Mouse (Mus musculus) forebrain, embryonic 11.5 days (tissue): ENCODE results near the gene Exoc4. TPM values are rescaled to one million over a fixed set of nuclear protein-coding genes. Genes with fewer than 3 reads are reported as not detected.

ENCODE experiments used
- ATAC-seq: fragments of 200-750 bp; cut with Nextera tagmentation; replicated peaks from 2 replicates; pipeline ENCODE4 v1.8.0; 2017; ENCODE audit warnings: moderate TSS enrichment; ENCODE audit not compliant: low FRiP score
- DNase-seq: peaks from one replicate; pipeline ENCODE4 v3.0.0-alpha.2; 2017; ENCODE audit warnings: low spot score
- H3K27ac ChIP-seq: fragments of 300-500 bp; sonication (generic); 2 replicates; pipeline ENCODE4 v1.5.1; 2014; ENCODE audit warnings: low read depth, low read length
- H3K27me3 ChIP-seq: fragments of 300-500 bp; sonication (generic); 2 replicates; pipeline ENCODE4 v1.6.1; 2014; ENCODE audit warnings: mild to moderate bottlenecking, low read length, mixed read lengths; ENCODE audit not compliant: control insufficient read depth, insufficient read depth
- H3K36me3 ChIP-seq: fragments of 300-500 bp; sonication (generic); 2 replicates; pipeline ENCODE4 v1.6.1; 2014; ENCODE audit warnings: mild to moderate bottlenecking, low read length, moderate library complexity, mixed read lengths; ENCODE audit not compliant: control insufficient read depth, insufficient read depth
- H3K4me1 ChIP-seq: fragments of 300-500 bp; sonication (generic); replicated peaks from 2 replicates; pipeline ENCODE4 v1.6.1; 2014; ENCODE audit warnings: low read length, mixed read lengths; ENCODE audit not compliant: control insufficient read depth, insufficient read depth
- H3K4me2 ChIP-seq: fragments of 300-500 bp; sonication (generic); 2 replicates; pipeline ENCODE4 v1.6.1; 2014; ENCODE audit warnings: low read depth, mild to moderate bottlenecking, low read length, moderate library complexity, mixed read lengths; ENCODE audit not compliant: severe bottlenecking
- H3K4me3 ChIP-seq: fragments of 300-500 bp; sonication (generic); 2 replicates; pipeline ENCODE4 v1.5.1; 2014; ENCODE audit warnings: low read depth, low read length
- H3K9ac ChIP-seq: fragments of 300-500 bp; sonication (generic); 2 replicates; pipeline ENCODE4 v1.6.1; 2014; ENCODE audit warnings: low read length
- H3K9me3 ChIP-seq: fragments of 300-500 bp; sonication (generic); 2 replicates; pipeline ENCODE4 v1.6.1; 2016; ENCODE audit warnings: low read length, mixed read lengths; ENCODE audit not compliant: control insufficient read depth
- WGBS: fragments of 180-500 bp; shearing (Covaris S2); extraction: QIAGEN DNeasy Blood & Tissue Kit; methylation state at CpG from one replicate; pipeline ENCODE4 v1.1.7; 2014; 5-methylcytosine and 5-hydroxymethylcytosine counted together
- polyA plus RNA-seq: library from polyadenylated mRNA; unstranded; fragments of >200 nt; fragmentation: Nextera tagmentation; extraction: Ambion mirVana; gene quantifications from 2 replicates; pipeline ENCODE4 v1.2.1, GENCODE M21; 2014

Gene Exoc4
- polyA plus RNA-seq, 1 experiment from 2014 or later, result 41.2 TPM

DNA sequence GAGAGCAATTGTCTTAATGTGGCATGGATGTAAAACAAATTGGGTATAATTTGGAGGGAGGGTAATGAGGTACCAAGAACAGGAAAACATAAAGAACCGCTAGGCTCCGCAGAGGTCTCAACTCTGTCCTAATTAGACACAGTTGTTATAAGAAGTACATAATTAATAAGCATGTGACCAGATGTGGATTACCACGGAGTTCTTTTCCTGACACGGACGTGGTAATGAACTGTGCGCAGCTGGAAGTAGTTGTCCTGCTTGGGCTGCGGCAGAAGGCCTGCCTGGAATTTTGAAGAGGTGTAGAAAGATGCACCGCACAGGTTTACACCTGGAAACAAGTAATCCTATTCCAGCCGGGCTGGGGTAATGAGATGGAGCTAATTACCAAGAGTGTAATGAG lies 729.0 kb downstream of the Exoc4 start:
- H3K4me1 ChIP-seq, result peaks cover 17% of the 10 kb centered on the region
- no peak overlapping the region for H3K9ac ChIP-seq
- H3K27ac ChIP-seq, result no peak overlapping the region
- DNase-seq (peak; percentile 57), ATAC-seq (peak; percentile 49; the same call in 1 of the 2 replicates)
- H3K27me3 ChIP-seq, result no peaks in the 10 kb centered on the region; the same call in 1 of the 2 replicates
- no peaks in the 10 kb centered on the region for H3K9me3 ChIP-seq
- H3K36me3 ChIP-seq, result no peaks in the 10 kb centered on the region
- WGBS, result 43% methylated on average over 9 of the region's 9 CpGs
- no peak overlapping the region for H3K4me3 ChIP-seq
- H3K4me2 ChIP-seq, result 0 out of 2 replicates have a peak overlapping the region, but pooled peaks have one; percentile 11

DNA sequence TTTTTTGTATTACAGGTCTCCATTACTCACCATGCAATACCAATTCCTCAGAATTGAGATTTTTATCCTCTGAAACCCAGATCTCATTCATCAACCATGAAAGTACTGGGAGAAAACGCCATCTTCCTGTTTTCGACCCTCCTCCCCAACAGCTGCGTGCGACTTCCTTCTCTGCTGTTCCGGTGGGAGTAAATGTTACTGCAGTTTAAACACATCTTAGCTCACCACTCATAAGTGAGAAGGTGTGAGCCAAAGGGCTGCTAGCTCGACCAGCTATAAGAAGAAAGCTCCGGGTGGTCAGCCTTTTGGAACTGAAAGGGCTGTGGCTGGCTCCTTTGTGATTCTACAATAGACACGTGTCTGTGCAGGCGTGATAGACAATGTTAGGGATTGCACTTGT lies 733.8 kb downstream of the Exoc4 start:
- WGBS, result 86% methylated on average over 9 of the region's 9 CpGs
- no peaks in the 10 kb centered on the region for H3K36me3 ChIP-seq
- H3K4me2 ChIP-seq, result no peak overlapping the region

DNA sequence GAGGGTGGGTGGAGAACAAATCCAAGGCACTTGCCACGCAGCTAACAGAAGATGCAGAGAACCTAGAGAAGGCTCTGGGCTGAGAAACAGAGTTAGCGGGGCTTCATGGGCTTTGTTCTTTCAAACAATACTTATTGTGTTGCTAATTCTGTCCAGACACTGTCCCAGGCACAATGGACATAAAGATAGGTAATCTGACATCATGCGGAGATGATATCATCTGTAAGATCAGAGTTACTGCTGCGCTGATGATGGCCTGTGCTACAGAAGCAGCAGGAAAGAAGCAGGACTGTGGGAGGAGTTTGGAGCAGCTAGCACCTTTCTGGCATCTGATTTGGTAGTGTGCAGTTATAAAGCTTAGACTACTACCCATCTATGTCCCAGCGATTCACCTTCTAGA lies 738.2 kb downstream of the Exoc4 start:
- 67% methylated on average over 5 of the region's 5 CpGs for WGBS
- no peak for ATAC-seq
- no peak for DNase-seq

More for the DNA sequence above, 733.8 kb downstream of the Exoc4 start:
- Histone ChIP-seq H3K4me3 (no peak overlapping the region), H3K4me1 (peaks cover 9% of the 10 kb centered on the region; the same call in 1 of the 2 replicates), H3K9ac (no peak overlapping the region), H3K9me3 (no peaks in the 10 kb centered on the region), H3K27ac (no peak overlapping the region), H3K27me3 (no peaks in the 10 kb centered on the region; the same call in 1 of the 2 replicates)
- DNase-seq (no peak), ATAC-seq (no peak)

DNA sequence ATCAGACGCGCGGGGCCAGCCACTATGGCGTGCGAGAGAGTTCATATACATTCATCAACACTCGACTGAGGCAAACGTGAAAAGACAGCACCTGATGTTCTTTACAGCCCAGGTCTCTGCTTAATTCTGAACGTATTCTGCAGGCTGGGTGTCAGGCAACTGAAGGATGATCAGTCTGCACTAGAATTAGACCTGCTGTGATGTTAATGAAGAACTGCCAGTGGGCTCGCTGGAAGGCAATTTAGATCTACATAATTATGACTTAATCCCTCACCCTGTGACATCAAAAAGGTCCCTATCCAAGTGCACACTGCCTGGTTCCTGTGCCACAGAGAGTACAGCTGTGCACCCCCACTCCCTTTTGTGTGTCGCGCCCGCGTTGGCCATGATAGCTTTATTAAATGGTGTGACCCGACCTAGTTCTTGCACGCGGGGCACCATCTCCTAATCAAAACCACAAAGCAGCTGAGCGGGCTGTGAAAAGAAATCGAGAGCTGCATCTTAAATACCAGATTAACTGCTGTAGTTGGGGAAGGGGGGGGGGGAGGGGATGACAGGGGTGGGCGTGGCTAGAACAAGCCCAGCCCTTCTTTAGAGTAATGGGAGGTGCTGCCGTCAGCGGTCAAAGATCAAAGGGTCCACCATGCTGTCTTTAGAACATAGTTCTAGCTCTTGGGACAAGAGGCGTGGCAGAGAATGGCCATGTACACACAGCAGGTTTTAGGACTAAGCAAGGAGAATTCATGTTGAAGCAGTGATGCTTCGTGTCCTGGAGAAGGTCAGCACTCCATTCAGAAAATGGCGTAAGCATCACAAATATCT lies 743.5 kb downstream of the Exoc4 start:
- no peaks in the 10 kb centered on the region for H3K4me1 ChIP-seq
- WGBS, result 30% methylated on average over 24 of the region's 24 CpGs
- ATAC-seq, result peak; percentile 91
- H3K4me2 ChIP-seq, result no peak overlapping the region
- no peaks in the 10 kb centered on the region for H3K27me3 ChIP-seq
- H3K36me3 ChIP-seq, result no peaks in the 10 kb centered on the region
- peak; percentile 67 for DNase-seq
- H3K27ac ChIP-seq, result peak overlapping the region; percentile 8; the same call in 1 of the 2 replicates
- H3K9ac ChIP-seq, result no peak overlapping the region
- H3K4me3 ChIP-seq, result no peak overlapping the region
- no peaks in the 10 kb centered on the region for H3K9me3 ChIP-seq

More for the DNA sequence above, 738.2 kb downstream of the Exoc4 start:
- Histone ChIP-seq H3K9me3 (no peaks in the 10 kb centered on the region), H3K9ac (no peak overlapping the region), H3K4me3 (no peak overlapping the region), H3K27ac (no peak overlapping the region), H3K4me1 (no peaks in the 10 kb centered on the region), H3K36me3 (no peaks in the 10 kb centered on the region), H3K27me3 (no peaks in the 10 kb centered on the region), H3K4me2 (no peak overlapping the region)

DNA sequence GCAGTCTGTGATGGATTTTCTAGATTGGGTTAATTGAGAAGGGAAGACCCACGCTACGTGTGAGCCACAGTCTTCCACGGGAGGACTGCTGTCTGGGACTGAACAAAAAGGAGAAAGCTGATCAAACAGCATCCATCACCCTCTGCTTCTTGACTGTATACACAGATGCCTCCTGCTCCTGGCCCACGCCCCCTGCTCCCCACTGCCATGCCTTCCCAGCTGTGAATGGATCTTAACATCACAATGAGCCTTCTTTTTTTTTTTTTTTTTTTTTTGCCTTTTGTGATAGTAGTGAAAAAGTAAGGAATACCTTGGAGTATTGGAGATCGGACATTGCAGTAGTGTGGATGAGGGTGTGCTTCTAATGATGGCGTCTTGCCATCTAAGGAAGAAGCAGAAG lies 745.0 kb downstream of the Exoc4 start:
- H3K9ac ChIP-seq, result no peak overlapping the region
- WGBS, result 67% methylated on average over 6 of the region's 6 CpGs
- H3K4me3 ChIP-seq, result no peak overlapping the region
- DNase-seq (no peak), ATAC-seq (no peak)
- no peaks in the 10 kb centered on the region for H3K4me1 ChIP-seq
- no peaks in the 10 kb centered on the region for H3K9me3 ChIP-seq
- H3K27ac ChIP-seq, result no peak overlapping the region
- no peak overlapping the region for H3K4me2 ChIP-seq
- no peaks in the 10 kb centered on the region for H3K27me3 ChIP-seq
- H3K36me3 ChIP-seq, result no peaks in the 10 kb centered on the region

DNA sequence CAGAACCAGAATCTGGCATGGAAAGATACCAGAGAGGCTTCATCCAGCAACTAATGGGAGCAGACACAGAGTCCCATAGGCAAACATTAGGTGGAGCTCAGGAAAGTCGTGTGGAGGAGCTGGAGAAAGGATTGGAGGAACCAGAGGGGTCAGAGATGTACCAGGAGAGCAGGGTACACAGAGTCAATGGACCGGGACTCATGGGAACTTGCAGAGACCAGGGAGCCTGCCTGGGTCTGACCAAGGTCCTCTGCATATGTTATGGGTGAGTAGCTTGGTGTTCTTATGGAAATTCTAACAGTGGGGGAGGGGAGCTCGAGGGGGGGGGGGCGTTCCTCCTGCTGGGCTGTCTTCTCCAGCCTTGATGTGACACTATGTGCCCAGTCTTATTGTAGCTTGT lies 749.7 kb downstream of the Exoc4 start:
- Histone ChIP-seq H3K9me3 (no peaks in the 10 kb centered on the region), H3K4me2 (no peak overlapping the region), H3K9ac (no peak overlapping the region), H3K4me3 (no peak overlapping the region), H3K4me1 (no peaks in the 10 kb centered on the region; the same call in 1 of the 2 replicates), H3K27me3 (no peaks in the 10 kb centered on the region), H3K27ac (no peak overlapping the region), H3K36me3 (no peaks in the 10 kb centered on the region)
- 39% methylated on average over 4 of the region's 4 CpGs for WGBS
- DNase-seq (no peak), ATAC-seq (no peak)

DNA sequence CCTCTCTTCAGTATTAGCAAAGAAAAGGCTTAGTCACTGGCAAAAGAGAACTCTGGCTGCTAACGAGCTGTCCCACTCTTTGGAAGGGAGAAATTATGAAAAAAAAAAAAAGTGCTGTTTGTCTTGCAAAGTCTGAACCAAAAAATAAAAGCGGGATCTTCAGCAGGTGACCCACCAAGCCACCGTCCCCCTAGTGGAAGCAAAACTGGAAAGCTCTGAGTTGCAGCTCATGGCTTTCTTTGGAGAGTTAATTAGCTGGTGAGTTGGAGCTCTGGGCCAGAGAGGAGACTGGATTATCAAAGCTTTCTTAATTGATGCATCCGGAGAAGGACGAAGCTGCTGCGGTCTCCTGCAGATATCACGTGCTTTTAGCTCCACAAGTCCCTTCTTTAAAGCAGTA lies 750.6 kb downstream of the Exoc4 start:
- H3K4me1 ChIP-seq, result no peaks in the 10 kb centered on the region; the same call in 1 of the 2 replicates
- no peaks in the 10 kb centered on the region for H3K36me3 ChIP-seq
- 10% methylated on average over 7 of the region's 7 CpGs for WGBS
- ATAC-seq, result no peak
- DNase-seq, result no peak
- no peaks in the 10 kb centered on the region for H3K9me3 ChIP-seq
- no peak overlapping the region for H3K4me3 ChIP-seq
- no peak overlapping the region for H3K9ac ChIP-seq
- no peaks in the 10 kb centered on the region for H3K27me3 ChIP-seq
- H3K4me2 ChIP-seq, result no peak overlapping the region
- no peak overlapping the region for H3K27ac ChIP-seq

DNA sequence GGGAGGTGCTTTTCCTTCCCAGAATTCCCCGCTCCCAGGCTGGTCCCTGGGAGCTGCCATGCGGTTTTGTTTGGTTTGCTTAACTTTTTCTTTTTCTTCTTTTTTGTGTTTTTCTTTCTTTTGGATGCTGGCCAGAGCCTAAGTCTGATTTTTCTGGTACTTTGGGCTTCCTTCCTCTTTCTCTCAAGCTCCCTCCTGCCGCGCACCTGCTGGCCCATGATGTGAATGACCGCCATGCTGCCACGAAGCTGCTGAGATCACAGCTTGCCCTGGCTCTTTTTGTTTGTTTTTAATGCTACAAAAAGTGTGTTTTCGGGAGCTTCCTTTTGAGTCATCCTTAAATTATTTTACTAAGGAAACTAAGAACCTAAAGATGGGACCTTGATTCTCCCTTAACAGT lies 751.8 kb downstream of the Exoc4 start:
- no peak overlapping the region for H3K9ac ChIP-seq
- H3K27ac ChIP-seq, result no peak overlapping the region
- no peaks in the 10 kb centered on the region; the same call in 1 of the 2 replicates for H3K4me1 ChIP-seq
- no peak for DNase-seq
- H3K27me3 ChIP-seq, result no peaks in the 10 kb centered on the region
- no peak overlapping the region for H3K4me3 ChIP-seq
- H3K4me2 ChIP-seq, result no peak overlapping the region
- WGBS, result 91% methylated on average over 7 of the region's 7 CpGs
- no peaks in the 10 kb centered on the region for H3K9me3 ChIP-seq
- H3K36me3 ChIP-seq, result no peaks in the 10 kb centered on the region
- ATAC-seq, result no peak

DNA sequence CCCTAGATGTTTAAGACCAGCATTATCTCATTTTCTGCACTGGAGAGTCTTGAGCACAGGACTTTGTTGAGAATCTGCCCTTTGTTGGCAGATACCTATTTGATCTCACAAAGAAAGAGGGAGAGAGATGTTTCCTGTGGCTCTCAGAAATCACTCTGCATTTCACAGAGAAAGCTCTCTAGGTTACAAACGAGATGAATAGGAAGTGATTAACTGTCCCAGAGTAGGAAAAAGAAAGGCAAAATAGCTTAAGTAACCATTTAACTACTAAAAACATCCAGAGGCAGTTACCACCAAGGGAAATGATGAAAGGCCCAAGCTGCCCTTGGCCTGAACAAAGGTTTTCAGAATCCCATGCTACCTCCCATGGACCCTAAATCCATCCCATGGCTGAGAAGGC lies 754.1 kb downstream of the Exoc4 start:
- 28% methylated on average over 1 of the region's 1 CpGs for WGBS
- H3K27ac ChIP-seq, result no peak overlapping the region
- no peaks in the 10 kb centered on the region; the same call in 1 of the 2 replicates for H3K4me1 ChIP-seq
- ATAC-seq (no peak), DNase-seq (no peak)
- H3K4me3 ChIP-seq, result no peak overlapping the region
- no peaks in the 10 kb centered on the region for H3K27me3 ChIP-seq
- H3K4me2 ChIP-seq, result no peak overlapping the region
- H3K9ac ChIP-seq, result no peak overlapping the region
- H3K9me3 ChIP-seq, result no peaks in the 10 kb centered on the region
- no peaks in the 10 kb centered on the region for H3K36me3 ChIP-seq
